Mouse (Mus musculus) ovary, postnatal 36 days (tissue): ENCODE measurements around the gene Cysltr2.

Experiments
- DNase-seq: peaks from one replicate; pipeline ENCODE4 v3.0.0; 2022; ENCODE audit warnings: low spot score, mixed read lengths

The Cysltr2 gene

DNA sequence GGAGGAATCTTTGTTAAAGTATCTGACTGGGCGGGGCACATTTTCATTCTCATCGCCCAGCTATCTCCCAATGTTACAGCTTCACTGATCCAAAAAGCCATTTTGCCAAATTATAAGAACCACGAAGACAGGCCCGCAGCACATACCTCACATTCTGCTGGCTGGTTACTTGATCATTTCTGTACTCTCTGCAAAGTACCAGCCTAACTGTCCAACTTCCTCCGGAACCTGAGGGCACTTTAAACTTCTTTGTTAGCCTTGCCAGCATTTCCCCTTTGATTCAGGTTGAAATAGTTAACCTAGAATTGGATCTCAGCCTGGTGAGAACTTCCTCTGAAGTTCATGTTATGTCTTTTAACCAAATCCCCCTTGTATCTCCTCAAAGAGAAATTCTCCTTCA is 63.8 kb downstream of the Cysltr2 start:
- DNase-seq = no peak

DNA sequence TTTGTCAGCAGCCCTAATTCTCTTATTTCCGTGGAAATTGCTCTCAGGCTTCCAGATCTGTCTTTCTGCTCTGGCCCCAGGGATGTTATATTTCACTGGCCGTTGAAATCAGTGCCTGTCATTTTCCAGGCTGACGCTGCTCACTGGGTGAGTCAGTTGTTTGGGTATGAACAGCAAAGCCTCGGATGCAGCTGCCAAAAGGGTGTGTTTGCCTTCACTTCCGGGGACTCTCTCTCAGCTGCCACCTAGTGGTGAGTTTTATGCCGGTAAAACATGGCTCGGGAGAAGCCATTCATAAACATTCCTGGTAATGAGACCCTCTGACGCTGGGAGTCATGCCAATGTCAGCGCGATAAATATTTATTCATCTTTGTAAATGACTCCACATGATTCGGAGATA is 65.5 kb downstream of the Cysltr2 start:
- peak; percentile 77 for DNase-seq

DNA sequence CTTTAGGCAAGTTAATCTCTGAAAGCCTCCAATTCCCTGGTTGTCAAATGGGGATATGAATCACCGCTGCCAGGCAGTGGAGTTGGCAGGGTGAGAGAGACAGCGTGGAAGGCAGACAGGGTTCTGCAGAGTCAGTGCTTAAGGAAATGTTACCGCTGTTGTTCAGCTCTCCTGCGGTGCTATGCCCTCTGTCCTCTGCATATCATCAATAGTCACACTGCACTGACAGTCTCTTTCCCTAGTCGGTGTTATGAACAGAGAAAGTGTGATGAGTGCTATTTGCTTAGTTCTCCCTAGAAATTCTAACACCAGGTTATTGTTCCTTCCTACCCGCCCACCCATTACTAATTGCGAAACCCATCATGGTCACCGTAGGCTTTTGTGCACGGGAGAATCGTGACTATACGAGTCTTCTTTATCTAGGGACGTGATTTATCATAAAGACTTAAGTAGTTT is 65.9 kb downstream of the Cysltr2 start:
- no peak for DNase-seq

DNA sequence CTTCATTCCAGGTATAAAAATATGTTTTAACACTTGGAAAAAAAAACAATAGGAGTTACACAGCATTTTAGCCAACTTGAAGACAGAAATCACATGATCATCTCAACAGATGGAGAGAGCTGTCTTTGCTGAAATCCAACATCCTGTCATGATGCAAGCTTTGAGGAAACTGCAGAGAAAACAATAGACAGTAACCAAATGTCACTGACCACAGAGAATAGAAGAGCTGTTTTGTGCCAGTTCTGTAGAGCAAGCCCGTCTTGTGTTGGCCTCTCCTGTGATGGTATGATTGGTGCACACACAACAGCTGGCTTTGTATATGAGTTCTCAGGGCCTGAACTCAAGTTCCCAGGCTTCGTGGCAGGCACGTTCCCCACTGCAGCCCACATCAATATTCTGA is 68.2 kb downstream of the Cysltr2 start:
- DNase-seq = no peak

DNA sequence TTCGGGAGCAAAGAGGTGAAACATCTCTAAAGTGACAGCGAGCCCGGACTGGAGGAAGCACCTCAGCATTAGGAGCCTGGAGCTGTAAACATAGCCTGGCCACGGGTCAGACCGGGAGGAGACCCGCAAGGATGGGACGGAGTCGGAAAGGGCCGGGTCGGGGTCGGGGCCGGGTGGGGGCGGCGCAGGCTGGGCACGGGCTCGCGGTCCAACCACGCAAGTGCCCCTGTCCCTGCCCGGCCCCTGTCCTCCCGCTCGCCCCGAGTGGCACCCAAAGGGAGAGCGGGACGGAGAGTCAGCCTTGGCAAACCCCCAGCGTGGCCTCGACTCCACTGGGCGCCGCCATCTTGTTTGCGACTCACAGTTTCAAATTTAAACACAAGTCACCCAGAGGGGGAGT is 68.8 kb downstream of the Cysltr2 start:
- no peak for DNase-seq

DNA sequence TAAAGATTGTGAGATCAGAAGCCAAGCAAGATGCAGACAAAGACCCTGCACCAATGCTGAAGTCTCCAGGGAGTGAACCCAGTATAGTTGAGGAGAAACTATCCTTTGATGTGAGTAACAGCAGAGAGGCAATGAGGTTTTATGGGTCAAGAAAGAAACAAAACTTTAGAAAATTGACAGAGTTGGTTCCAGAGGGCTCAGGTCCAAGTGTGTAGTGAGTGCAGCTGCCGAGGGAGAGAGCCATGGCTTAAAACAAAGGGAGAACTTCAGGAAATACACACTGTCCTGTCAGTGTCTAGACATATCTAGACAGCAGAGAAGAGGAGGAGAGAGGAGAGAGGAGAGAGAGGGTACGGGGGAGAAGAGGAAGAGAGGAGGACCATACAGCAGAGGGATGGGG is 72.8 kb downstream of the Cysltr2 start:
- no peak for DNase-seq
